Mouse (Mus musculus) gonadal fat pad, adult 2 months (tissue): ENCODE data around the gene Borcs5. TPM values are rescaled to one million over a fixed set of nuclear protein-coding genes. Genes with fewer than 3 reads are reported as not detected.

Experiments used
- DNase-seq: peaks from one replicate; pipeline ENCODE4 v3.0.0-alpha.2; 2012; ENCODE audit warnings: low read depth
- polyA plus RNA-seq: library from polyadenylated mRNA; depleted of rRNA; stranded (reverse); fragments of >200 nt; gene quantifications from 2 replicates; pipeline ENCODE4 v1.2.3, GENCODE M21; 2012; rRNA removed

The Borcs5 gene
- polyA plus RNA-seq = 16.5 and 16.8 TPM in 2 replicates

DNA sequence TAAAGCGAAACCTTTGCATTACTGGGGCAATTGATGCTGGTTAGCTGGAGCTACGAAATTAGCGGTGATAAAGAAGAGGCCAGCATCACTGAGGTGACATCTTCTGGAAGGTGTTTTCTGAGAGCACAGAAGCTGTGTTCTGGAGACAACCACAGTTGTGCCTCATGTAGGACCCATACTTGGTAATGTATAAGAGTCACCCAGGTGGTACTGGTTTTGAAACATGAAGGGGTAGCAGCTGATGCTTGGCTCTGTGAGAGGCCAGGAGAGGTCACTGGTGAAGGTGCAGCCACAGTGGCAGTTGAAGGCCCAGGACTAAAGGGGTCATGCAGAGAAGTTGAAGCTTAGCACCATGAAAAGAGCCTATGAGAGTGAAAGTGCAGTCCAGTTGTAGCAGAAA lies at the start of gene Borcs5:
Gene Borcs5, plus strand, starts transcription at position 301 of the 400 bp plus-strand sequence.
- no peak for DNase-seq

GRCm38 (mm10) chr6:134591614-134592013 lies 47.7 kb upstream of the Borcs5 start:
- no peak for DNase-seq

DNA sequence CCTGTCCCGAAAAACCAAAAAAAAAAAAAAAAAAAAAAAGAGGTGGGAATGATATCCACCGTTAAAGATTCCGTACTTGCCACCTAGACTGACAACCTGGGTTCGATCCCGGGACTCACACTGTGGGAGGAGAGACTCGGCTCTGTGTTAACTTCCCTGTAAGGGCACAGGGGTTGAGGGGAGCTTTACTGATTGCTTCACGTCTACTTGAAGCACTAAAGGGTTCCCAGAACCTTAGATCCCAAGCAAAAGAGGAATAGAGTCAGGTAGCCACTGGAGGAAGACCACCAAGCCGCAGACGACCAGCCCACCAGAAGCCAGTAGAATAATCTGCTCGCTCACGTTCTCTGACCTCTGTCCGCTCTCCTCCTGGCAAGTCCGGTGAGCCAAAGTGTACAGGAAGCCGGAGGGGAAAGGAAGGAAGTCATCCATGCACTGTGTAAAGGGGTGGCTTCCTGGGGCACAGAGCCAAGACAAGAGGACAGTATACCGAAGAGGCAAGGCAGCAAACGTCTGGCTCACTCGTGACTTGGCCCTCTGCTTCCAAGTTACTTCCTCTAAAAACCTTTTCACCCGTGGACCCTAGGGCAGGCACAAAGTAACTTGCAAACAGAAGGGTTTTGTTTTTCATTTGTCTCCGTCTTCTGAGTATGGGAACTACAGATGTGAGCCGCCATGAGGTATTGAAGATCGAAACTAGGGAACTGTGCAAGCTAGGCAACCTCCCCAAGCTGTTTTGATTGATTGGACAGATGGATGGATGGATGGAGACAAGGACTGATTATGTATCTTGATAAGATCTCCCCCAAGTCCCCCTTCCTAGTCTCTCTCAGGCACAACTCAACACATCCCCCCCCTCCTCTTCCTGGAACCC lies 44.5 kb upstream of the Borcs5 start:
- no peak for DNase-seq

DNA sequence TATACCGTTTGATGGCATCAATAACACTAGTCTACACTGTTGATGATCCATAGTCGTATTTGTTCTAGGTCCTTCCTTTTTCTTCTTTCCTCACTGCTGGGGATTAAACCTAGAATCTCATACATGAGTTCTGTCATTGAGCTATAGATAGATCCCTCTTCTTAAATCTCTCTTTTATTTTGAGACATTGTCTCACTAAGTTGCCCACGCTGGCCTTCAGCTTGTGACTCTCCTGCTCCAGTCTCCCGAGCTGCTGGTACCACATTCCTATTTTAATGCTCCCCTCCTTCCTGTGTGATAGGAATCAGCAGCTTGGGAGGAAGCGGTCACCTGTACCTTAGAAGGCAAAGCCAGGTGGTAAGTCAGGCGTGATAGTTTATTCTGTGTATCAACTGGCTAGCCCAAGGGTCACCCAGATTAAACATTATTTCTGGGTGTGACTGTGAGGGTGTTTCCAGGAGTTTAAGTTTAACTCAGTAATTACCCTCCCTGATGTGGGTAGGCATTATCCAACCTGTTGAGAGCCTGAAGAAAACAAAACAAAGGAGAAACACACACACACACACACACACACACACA lies 41.6 kb upstream of the Borcs5 start:
- DNase-seq = no peak

DNA sequence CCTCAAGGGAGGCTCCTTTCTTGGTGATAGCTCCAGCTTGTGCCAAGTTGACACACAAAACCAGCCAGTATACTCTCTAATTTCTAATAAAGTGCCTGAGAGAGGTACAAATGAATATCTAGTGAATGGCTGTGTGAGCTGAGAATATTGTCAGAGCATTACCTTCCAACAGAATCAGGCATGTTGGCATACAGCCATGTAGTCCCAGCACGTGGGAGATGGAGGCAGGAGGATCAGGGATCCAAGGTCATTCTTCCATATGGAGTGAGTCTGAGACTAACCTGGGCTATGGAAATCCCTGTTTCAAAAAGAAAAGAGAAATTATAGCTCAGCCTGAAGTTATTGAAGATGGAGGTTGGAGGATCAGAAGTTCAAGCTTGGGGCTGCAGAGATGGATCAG lies 40.1 kb upstream of the Borcs5 start:
- DNase-seq = no peak

GRCm38 (mm10) chr6:134601130-134601529 lies 38.2 kb upstream of the Borcs5 start:
- no peak for DNase-seq

DNA sequence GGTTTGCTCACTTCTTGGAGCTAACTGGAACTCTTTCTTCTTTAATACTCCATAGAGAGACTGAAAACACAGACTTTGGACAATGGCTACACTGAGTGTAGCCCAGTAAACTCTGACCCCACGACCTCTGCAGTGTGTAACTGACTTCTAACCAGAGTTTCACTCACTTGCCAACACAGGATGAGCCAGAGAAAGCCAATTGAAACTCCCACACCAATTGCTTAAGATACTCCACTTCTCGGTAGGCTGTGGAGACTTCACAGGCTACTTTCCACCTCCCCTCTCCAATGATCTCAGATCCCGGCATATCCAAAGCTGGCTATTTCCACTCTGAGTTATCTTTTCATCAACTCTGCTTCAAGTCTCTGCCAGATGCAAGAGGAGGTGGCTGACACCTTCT lies 37.5 kb upstream of the Borcs5 start:
- DNase-seq = peak; percentile 96

DNA sequence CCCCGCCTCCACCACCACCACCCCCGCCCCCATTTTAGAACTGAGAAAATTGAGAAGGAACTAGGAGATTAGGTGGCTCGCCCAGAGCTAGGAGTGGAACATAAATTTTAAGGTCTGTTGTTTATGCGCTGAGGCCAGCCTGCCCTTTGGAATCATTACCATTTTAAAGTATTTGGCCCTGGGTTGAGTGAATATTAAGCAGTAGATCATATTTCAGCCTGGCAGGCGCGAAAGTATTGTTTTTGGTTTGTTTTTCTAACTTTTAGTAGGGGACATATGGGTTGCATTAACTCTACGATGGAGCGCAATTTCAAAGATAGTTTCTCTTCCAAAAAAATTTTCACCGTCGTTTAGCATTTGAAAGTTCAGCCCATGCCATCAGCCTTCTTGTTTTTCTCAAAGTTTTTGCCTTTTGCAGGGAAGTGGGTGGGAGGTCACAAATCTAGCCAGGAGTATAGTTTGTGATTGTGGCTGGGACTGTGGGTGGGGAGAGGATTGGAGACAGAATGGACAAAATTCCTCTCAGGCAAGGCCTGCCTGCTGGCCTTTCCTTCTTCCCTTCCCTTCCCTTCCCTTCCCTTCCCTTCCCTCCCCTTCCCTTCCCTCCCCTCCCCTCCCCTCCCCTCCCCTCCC lies 36.8 kb upstream of the Borcs5 start:
- no peak for DNase-seq

DNA sequence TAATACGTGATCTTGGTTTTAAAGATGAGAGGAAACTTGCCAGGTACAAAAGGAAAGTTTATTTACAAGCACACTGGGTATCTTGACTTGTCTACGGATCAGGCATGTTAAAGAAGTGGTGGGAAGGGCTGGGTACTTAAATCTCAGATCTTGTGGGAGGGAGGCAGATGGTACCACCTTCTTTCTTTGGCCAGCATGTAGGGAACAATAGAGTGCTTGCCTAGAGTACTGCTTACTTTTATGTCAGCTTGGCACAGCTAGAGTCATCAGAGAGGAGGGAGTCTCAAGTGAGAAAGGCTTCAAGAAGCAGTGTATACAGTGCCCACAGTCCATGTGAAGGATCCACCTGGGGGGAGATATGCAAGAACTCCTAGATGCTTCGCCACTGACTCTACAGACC lies 34.1 kb upstream of the Borcs5 start:
- DNase-seq = no peak

- no peak for DNase-seq
Measured at GRCm38 (mm10) chr6:134606540-134606939, 32.8 kb upstream of the Borcs5 start.

GRCm38 (mm10) chr6:134606949-134607746 lies 32.2 kb upstream of the Borcs5 start:
- DNase-seq = no peak

GRCm38 (mm10) chr6:134610380-134610779 lies 28.9 kb upstream of the Borcs5 start:
- DNase-seq = no peak

DNA sequence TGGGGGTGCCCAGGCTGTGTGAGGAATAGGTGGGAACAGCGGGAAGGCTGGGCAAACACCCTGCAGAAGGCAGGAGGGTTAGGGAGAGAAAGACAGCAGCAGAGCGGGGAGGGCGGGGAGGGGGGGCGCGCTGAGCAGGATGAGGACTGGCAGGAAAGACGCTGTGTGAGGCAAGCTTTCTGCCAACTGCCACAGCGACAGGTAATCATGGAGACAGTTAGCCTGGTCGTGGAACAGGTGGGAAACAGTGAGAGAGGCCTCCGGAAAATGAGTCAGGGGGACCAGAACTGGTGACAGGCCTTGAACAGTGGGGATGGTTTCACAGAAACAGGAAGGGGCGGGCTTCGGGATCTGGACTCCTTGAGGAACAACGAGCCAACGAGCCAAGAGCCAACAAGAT lies 27.4 kb upstream of the Borcs5 start:
- no peak for DNase-seq

- DNase-seq = no peak
Measured at GRCm38 (mm10) chr6:134614322-134614721, 25.0 kb upstream of the Borcs5 start.

DNA sequence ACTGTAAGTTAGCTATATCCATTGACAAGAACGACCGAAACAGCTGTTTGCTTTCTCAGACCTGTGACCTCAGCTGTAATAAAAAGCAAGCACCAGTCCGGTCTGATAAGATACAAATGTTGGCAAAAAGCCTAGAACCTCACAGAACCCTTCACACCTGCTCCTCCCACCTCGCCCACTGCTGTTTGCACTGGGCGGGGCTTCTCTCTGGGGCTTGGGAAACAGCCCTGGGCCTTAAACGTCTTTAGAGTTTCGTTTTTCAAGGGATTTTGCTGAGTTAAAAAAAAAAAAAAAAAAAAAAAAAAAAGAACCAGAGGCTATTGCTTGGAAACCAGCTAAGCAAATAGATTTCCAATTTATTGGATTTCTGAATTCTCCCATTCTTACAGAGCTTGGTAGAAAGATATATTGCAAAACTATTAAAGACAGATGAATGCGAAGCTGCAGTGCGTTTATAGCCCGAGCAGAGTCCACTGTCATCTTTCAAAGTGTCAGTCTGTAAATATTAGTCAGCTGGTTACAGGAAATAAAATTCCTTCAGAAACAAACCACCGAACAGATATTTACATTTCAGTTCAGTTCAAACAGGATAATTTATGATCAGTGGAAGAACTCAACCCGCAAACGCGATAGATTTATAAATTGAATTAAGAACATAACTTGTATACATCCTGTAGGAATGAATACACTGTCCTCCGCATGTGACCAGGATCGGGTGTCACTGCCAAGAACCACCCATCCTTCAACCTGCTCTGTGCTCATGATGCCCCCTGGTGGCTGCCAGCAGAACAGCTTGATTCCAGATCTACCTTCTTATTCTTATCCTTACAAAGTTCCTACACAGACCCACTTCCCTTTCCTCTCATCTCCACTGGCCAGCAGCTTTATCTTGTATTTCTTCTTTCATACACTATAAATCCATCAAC lies 24.3 kb upstream of the Borcs5 start:
- no peak for DNase-seq

DNA sequence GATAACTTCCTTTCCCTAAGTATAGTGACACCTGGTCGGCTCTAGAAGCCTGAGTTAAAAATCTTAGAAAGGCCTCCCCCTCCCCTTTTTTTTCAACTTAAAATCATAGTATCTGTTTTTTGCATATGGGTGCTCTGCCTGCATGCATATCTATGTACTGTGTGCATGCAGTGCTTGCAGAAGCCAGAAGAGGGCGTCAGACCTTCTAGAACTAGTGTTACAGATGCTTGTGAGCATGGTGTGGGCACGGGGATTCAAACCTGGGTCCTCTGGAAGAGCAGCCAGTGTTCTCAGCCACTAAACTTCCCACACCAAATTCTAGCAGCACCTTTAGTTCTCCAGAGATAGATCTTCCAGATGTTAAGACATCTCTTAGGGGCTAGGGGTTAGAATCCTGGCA lies 21.7 kb upstream of the Borcs5 start:
- DNase-seq = no peak

DNA sequence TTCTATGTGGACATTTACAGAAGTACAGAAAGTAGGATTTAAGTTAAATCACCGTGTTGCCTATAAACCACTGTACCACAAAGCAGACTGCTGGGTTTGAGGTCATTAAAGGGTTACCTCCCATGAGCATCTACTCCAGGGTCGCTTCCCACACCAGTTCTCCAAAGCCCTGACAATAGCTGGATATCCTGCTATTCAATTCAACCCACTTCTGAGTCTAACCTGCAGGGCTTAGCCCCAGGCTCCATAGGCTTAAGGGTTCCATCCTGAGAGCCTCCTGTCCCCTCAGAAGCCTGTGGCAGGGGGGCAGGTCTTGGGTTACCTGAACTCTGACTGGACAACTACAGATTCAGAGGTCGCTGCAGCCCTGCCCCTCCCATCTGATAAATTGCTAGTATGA lies 19.2 kb upstream of the Borcs5 start:
- no peak for DNase-seq

DNA sequence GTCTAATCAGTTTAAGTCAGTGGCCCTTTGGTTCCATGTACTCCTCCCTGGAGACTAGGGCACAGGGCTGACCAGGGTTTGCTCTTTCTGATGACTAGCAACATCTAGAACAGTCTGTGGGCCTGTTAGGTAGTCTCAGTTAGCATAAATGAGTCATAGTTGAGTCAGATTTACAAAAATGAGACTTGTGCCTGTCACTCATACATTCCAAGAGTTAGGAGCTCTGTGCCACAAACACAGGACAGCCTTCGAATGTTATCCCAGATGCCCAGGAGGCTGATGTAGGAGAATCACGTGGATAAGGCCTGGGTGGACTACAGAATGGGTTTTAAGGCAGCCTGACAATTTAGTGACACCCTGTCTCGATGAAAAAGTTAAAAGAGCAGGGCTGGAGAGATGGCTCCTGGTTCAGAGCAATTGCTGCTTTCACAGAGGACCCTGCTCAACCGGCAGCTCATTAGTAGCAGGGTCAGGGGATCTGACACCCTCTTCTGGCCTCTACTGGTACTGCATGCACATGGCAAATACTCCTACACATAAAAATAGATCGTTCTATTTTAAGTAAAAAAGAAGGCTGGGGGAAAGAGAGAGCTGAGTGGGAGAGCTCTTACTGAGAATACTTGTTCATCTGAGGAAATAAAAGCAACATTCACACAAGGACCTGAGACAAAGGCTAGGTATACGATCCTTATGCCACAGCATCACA lies 18.3 kb upstream of the Borcs5 start:
- no peak for DNase-seq

- no peak for DNase-seq
Measured at GRCm38 (mm10) chr6:134621552-134621949, 17.8 kb upstream of the Borcs5 start.

- DNase-seq = no peak
Measured at GRCm38 (mm10) chr6:134625431-134625830, 13.9 kb upstream of the Borcs5 start.
